ENCODE assay signal across 8 mouse cellular contexts in genomic region chr1:74027559-74028091, GRCm38 (mm10).
A peak's percentile ranks its signal among the peaks of the same experiment; 100 is the strongest.
DNase-seq lines count a peak whose midpoint lies in the region; ATAC-seq lines count a peak whose summit lies in the region.

No protein-coding gene starts in this region.

- H3K9me3 ChIP-seq in intestine, embryonic 16.5 days (ENCODE audit: control insufficient read depth, low read length), result no peaks in the 10 kb centered on the region
- H3K9me3 ChIP-seq in liver, embryonic 16.5 days (replicated peaks; ENCODE audit: control insufficient read depth, low read length), result no peaks in the 10 kb centered on the region
- no peaks in the 10 kb centered on the region for H3K9me3 ChIP-seq in stomach, embryonic 15.5 days

- no peak overlapping the region for H3K4me3 ChIP-seq in intestine, embryonic 16.5 days (ENCODE audit: low read length)
- H3K4me3 ChIP-seq in liver, embryonic 16.5 days (ENCODE audit: low read depth, low read length), result no peak overlapping the region
- no peak overlapping the region for H3K4me3 ChIP-seq in stomach, embryonic 15.5 days (replicated peaks)

- peak; percentile 15 for DNase-seq in cerebellum, adult 9-11 months
- DNase-seq in adrenal gland, postnatal 36 days, result peak; percentile 87 to 89
- DNase-seq in gastrocnemius, postnatal 36 days, result peak; percentile 61 to 66

- H3K4me2 ChIP-seq in intestine, embryonic 16.5 days (ENCODE audit: low read depth, low read length), result no peak overlapping the region
- H3K4me2 ChIP-seq in liver, embryonic 16.5 days (ENCODE audit: low read depth, low read length), result no peak overlapping the region
- peak overlapping the region; percentile 1; the same call in 1 of the 2 replicates for H3K4me2 ChIP-seq in stomach, embryonic 15.5 days

- peaks cover 73% of the 10 kb centered on the region for H3K4me1 ChIP-seq in intestine, embryonic 16.5 days (ENCODE audit: control insufficient read depth, insufficient read depth, low read length)
- H3K4me1 ChIP-seq in liver, embryonic 16.5 days (ENCODE audit: control insufficient read depth, low read depth, low read length), result peaks cover 16% of the 10 kb centered on the region
- H3K4me1 ChIP-seq in stomach, embryonic 15.5 days, result peaks cover 80% of the 10 kb centered on the region

- WGBS in intestine, embryonic 16.5 days, result 29% methylated on average over 11 of the region's 11 CpGs
- WGBS in liver, embryonic 16.5 days (ENCODE audit: insufficient replicate concordance), result 38% methylated on average over 11 of the region's 11 CpGs
- 25% methylated on average over 11 of the region's 11 CpGs for WGBS in stomach, embryonic 15.5 days

- no peaks in the 10 kb centered on the region for H3K36me3 ChIP-seq in intestine, embryonic 16.5 days (ENCODE audit: control insufficient read depth, insufficient read depth, low read length)
- H3K36me3 ChIP-seq in liver, embryonic 16.5 days (ENCODE audit: control insufficient read depth, insufficient read depth), result no peaks in the 10 kb centered on the region
- no peaks in the 10 kb centered on the region for H3K36me3 ChIP-seq in stomach, embryonic 15.5 days

- H3K27ac ChIP-seq in intestine, embryonic 16.5 days (ENCODE audit: low read length), result peak overlapping the region; percentile 88
- 0 out of 2 replicates have a peak overlapping the region, but pooled peaks have one; percentile 42 for H3K27ac ChIP-seq in liver, embryonic 16.5 days (ENCODE audit: low read length)
- peak overlapping the region; percentile 71 for H3K27ac ChIP-seq in stomach, embryonic 15.5 days

- no peak; the same call in 1 of the 2 replicates for ATAC-seq in cerebellum, adult (ENCODE audit: insufficient number of reproducible peaks, low FRiP score, low TSS enrichment)
- ATAC-seq in intestine, embryonic 16.5 days, result peak; percentile 35
- peak; percentile 25; the same call in 1 of the 2 replicates for ATAC-seq in liver, embryonic 16.5 days (ENCODE audit: low read depth)
- ATAC-seq in stomach, embryonic 15.5 days (ENCODE audit: insufficient read depth, low FRiP score, low read depth), result peak; percentile 28; the same call in 1 of the 2 replicates
- ATAC-seq in erythroid progenitor cell, adult 5-6 weeks (replicated peaks; ENCODE audit: low FRiP score, poor library complexity, severe bottlenecking), result no peak

- peak overlapping the region; percentile 38; the same call in 1 of the 2 replicates for H3K9ac ChIP-seq in intestine, embryonic 16.5 days (ENCODE audit: low read depth, low read length)
- H3K9ac ChIP-seq in liver, embryonic 16.5 days (ENCODE audit: low read depth, low read length), result no peak overlapping the region
- H3K9ac ChIP-seq in stomach, embryonic 15.5 days, result no peak overlapping the region

- intact Hi-C loops in gastrocnemius, postnatal 36 days (cut with DNase I), result no loop called here

- no peaks in the 10 kb centered on the region for H3K27me3 ChIP-seq in intestine, embryonic 16.5 days (replicated peaks; ENCODE audit: control insufficient read depth, insufficient read depth, low read length)
- H3K27me3 ChIP-seq in liver, embryonic 16.5 days (ENCODE audit: control insufficient read depth, insufficient read depth, low read depth, low read length), result no peaks in the 10 kb centered on the region
- no peaks in the 10 kb centered on the region for H3K27me3 ChIP-seq in stomach, embryonic 15.5 days (replicated peaks)

Comparison
In these comparisons a context has a peak if more than half of its experiments do, and no peak if none do; other contexts are left out.
1. DNase-seq: peak in every context shown above with its lines; median percentile 88 in adrenal gland, postnatal 36 days; 64 in gastrocnemius, postnatal 36 days; 15 in cerebellum, adult 9-11 months.
2. ATAC-seq: peak in intestine, embryonic 16.5 days (single experiment), liver, embryonic 16.5 days (single experiment) and stomach, embryonic 15.5 days (single experiment); none in cerebellum, adult (single experiment) and erythroid progenitor cell, adult 5-6 weeks (single experiment).
3. Peak in every context shown above with its lines, with median percentiles within 50 percentile points of each other: H3K27ac ChIP-seq.